Mouse (Mus musculus): Measurements from ENCODE around the gene Gtf2i. TPM values are rescaled to one million over a fixed set of nuclear protein-coding genes. Genes with fewer than 3 reads are reported as not detected.

The Gtf2i gene
- polyA plus RNA-seq (2014; fragmentation: Illumina TruSeq; extraction: RNeasy Lipid Tissue Mini Kit (QIAGEN cat#74804); ENCODE audit: low read depth, low replicate concordance) = 122 TPM

DNA sequence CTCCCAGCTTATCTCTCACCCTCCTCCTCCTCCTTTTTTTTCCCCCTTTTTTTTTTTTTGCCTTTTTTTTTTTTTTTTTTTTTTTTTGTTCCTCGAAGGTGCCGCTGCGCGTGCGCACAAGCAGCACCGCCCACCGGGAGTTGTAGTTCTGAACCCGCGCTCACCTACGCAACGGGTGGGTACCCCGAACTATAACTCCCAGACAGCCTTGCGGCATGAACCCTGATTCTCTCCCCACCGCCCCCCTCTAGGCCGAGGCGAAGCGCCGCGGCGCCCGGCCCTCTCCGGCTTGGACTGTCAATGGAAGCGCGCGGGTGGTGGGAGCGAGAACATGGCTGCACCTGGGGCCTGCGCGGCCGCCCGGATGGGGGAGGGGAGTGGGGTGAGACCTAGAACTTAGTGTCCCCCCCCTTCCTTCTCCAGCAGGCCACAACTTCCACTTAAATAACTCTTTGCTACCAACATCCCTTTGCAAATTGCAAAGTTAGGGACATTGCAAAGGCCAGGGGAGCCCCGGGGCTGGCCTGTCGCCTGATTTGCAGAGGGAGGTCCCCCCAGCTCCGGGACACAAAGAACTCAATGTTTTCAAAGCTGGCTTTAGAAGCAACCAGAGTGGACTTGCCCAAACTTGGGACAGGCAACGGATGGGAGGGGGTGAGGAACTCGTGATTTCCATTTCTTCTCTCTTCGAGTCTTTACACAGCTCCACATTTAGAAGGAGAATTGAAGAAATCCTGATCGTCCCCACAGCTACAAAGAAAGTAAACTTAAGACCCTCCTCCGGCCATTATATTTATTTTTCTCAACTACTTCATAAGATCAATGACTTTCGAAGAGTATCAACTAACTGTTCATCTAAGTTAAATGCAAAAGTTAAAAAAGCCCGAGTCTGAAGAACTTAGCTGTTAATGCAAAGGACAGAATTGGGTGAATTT is at the start of gene Gtf2i:
TSS of gene Gtf2i (minus strand) at position 73 of the 935 bp plus-strand sequence.

DNA sequence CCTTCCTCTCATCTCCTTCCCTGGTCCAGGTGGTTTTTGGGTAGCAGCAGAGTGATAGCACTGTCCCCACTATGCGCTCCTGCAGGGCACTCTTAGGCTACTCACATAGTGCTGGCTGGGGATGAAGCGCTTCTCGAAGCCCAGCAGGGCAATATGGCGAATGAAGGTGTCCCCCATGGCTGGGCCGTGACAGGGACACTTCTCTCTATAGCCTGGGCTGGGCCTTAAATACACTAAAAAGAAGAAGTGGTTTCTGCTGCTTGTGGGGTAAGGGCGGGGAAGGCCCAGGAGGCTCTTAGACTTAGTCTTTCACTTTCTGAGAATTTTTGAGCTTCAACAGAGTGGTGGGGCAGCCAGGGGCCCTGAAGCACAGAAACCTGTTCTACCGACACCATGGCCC is 85.2 kb downstream of the Gtf2i start, which contains the start of gene Ncf1:
TSS of gene Ncf1 (minus strand) at position 235 of the 400 bp plus-strand sequence.

Other genes starting within 250 kb of the Gtf2i start
- 11.9 TPM for gene Castor2, start 215.0 kb downstream of the Gtf2i start, polyA plus RNA-seq (2014; fragmentation: Illumina TruSeq; extraction: RNeasy Lipid Tissue Mini Kit (QIAGEN cat#74804); ENCODE audit: low read depth, low replicate concordance)
- gene Rcc1l, start 138.0 kb downstream of the Gtf2i start, polyA plus RNA-seq (2014; fragmentation: Illumina TruSeq; extraction: RNeasy Lipid Tissue Mini Kit (QIAGEN cat#74804); ENCODE audit: low read depth, low replicate concordance) = 23.9 TPM
- gene Gtf2ird2, start 130.7 kb downstream of the Gtf2i start, polyA plus RNA-seq (2014; fragmentation: Illumina TruSeq; extraction: RNeasy Lipid Tissue Mini Kit (QIAGEN cat#74804); ENCODE audit: low read depth, low replicate concordance) = 5.1 TPM
- gene Ncf1, start 85.1 kb downstream of the Gtf2i start, polyA plus RNA-seq (2014; fragmentation: Illumina TruSeq; extraction: RNeasy Lipid Tissue Mini Kit (QIAGEN cat#74804); ENCODE audit: low read depth, low replicate concordance) = 2.3 TPM
- gene Gtf2ird1, start 142.0 kb upstream of the Gtf2i start, polyA plus RNA-seq (2014; fragmentation: Illumina TruSeq; extraction: RNeasy Lipid Tissue Mini Kit (QIAGEN cat#74804); ENCODE audit: low read depth, low replicate concordance) = 20.0 TPM
- gene Clip2, start 237.7 kb upstream of the Gtf2i start, polyA plus RNA-seq (2014; fragmentation: Illumina TruSeq; extraction: RNeasy Lipid Tissue Mini Kit (QIAGEN cat#74804); ENCODE audit: low read depth, low replicate concordance) = 6.7 TPM
- not detected for gene Syna, start 245.4 kb upstream of the Gtf2i start, polyA plus RNA-seq (2014; fragmentation: Illumina TruSeq; extraction: RNeasy Lipid Tissue Mini Kit (QIAGEN cat#74804); ENCODE audit: low read depth, low replicate concordance)

Measured in heart, adult 10 weeks (tissue).